Mouse (Mus musculus): ENCODE data around the gene Mfrp.
A peak's percentile ranks its signal among the peaks of the same experiment; 100 is the strongest.
"Not testable (repeated sequence)": the region's sequence is repeated elsewhere in the genome, so short reads cannot be mapped to it uniquely, and the experiment has no call there.

The Mfrp gene

DNA sequence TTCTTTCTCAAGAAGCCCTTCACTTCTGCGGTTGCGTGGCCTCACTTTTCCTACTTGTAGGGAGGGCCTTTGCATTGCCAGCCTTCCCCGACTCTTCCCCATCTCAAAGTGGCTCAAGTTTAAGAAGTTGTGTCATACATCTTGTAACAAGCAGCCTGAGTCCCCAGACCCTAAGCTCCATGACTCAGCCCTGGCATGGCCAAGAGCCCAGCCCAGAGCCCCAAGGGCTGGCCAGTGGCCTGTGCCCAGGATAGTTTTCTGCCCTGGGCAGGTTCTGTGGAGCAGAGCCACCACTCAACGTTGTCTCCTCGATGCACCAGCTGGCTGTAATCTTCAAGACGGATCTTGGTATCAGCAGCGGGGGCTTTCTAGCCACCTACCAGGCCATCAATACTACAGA, 3.4 kb downstream of the Mfrp start:
- no peak for DNase-seq (ENCODE audit: extremely low read depth, low read depth)

DNA sequence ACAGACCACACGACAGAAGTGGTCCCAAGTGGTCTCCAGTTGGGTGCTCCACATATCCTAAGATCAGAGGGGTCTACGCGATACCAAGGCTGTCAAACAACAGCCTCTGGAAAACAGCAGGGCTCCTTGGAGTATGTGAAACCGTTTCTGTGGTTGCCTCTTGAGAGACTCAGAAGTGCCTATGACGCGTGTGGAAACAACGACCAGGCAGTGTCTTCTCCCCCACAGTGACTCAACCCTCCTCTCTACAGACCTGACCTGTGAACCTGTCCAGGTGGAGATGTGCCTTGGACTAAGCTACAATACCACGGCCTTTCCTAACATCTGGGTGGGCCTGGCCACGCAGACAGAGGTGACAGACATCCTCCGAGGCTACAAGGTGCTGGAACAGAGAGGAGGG, 4.3 kb downstream of the Mfrp start:
- no peak for DNase-seq (ENCODE audit: extremely low read depth, low read depth)

DNA sequence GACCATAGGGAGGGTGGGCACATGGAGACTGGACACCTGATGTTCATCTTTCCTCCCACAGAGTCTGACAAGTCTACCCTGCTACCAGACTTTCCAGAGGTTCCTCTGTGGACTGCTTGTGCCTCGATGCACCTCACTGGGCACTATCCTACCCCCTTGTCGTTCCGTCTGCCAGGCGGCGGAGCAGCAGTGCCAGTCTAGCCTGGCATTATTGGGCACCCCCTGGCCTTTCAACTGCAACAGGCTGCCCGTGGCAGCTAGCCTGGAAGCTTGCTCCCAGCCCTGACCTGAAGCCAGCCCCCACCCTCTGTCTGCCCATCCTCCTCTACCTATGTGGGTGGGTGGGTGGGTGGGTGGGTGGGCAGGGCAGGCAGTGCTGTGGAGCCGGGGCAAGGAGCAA, 4.7 kb downstream of the Mfrp start:
- DNase-seq (ENCODE audit: extremely low read depth, low read depth), result no peak

DNA sequence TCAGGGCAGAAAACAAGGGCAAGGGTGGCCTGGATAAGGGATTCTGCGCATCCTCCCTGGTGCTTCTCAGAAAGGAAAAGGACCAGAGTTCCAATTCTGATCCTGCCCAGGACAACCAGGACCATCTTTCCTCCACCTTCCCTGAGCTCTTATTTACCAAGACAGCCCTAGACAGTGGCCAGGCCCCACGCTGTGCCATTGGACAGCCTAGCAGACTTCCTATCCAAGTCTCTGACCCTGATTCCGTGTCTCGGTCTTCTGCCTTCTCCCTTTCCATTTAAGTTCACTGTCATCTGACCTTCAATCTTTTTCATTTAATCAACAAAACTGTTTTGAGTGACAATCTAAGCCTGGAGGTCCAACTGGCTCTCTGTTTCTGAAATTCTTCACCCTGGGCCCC, 5.1 kb downstream of the Mfrp start:
- DNase-seq (ENCODE audit: extremely low read depth, low read depth), result no peak

DNA sequence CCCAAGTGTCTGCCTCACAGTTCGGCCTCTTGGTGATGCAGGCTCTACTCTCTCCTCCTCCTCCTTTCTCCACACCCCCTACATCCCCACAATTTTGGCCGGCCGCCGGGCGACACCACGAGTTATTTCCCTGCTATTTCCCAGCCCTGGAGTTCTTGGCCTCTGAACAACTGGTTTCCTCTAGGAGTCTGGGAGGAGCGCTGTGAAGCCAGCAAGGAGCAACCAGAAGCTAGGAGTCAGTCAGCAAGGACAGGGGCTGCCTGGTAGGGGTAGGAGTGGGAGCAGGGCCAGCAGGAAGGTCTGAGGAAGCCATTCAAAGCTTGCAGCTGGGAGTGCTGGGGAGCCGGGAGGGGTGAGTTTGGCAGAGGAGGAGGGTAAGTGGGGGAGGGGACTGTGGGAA, 5.6 kb downstream of the Mfrp start, which contains the start of gene C1qtnf5:
Gene C1qtnf5, plus strand, starts transcription at position 136 of the 400 bp plus-strand sequence.
- DNase-seq (ENCODE audit: extremely low read depth, low read depth), result no peak

DNA sequence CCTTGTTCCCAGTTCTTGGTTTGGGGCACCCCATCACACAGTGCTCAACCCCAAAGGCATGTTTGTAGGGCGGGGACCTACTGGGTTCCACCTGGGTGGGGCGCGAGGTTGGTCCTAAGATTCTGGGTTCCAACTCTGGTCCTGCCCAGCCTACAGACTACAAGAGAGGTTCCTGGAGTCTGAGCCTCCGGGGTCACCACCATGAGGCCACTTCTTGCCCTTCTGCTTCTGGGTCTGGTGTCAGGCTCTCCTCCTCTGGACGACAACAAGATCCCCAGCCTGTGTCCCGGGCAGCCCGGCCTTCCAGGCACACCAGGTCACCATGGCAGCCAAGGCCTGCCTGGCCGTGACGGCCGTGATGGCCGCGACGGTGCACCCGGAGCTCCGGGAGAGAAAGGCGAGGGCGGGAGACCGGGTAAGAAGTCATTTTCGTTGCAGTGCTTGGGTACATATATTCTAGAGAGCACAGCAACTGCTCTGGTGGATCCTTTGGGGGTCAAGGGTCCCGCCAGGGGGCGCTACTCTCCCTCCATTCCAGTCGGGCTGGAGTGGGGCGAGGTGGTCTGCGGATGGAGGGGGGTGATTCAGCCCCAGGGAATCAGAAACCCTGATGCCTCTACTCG, 6.1 kb downstream of the Mfrp start:
- no peak for DNase-seq (ENCODE audit: extremely low read depth, low read depth)

DNA sequence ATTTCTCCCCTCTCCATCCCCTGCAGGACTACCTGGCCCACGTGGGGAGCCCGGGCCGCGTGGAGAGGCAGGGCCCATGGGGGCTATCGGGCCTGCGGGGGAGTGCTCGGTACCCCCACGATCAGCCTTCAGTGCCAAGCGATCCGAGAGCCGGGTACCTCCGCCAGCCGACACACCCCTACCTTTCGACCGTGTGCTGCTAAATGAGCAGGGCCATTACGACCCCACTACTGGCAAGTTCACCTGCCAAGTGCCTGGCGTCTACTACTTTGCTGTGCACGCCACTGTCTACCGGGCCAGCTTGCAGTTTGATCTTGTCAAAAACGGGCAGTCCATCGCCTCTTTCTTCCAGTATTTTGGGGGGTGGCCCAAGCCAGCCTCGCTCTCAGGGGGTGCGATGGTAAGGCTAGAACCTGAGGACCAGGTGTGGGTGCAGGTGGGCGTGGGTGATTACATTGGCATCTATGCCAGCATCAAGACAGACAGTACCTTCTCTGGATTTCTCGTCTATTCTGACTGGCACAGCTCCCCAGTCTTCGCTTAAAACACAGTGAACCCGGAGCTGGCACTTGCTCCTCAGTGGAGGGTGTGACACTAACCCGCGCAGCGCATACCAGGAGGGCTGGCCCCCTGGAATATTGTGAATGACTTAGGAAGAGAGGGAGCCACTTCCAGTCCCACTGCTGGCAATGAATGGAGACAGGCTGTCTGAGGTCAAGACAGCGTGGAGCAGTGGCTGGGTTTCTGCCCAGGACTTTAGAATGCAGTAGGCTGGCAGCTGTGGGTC, 6.9 kb downstream of the Mfrp start:
- DNase-seq (ENCODE audit: extremely low read depth, low read depth), result no peak

DNA sequence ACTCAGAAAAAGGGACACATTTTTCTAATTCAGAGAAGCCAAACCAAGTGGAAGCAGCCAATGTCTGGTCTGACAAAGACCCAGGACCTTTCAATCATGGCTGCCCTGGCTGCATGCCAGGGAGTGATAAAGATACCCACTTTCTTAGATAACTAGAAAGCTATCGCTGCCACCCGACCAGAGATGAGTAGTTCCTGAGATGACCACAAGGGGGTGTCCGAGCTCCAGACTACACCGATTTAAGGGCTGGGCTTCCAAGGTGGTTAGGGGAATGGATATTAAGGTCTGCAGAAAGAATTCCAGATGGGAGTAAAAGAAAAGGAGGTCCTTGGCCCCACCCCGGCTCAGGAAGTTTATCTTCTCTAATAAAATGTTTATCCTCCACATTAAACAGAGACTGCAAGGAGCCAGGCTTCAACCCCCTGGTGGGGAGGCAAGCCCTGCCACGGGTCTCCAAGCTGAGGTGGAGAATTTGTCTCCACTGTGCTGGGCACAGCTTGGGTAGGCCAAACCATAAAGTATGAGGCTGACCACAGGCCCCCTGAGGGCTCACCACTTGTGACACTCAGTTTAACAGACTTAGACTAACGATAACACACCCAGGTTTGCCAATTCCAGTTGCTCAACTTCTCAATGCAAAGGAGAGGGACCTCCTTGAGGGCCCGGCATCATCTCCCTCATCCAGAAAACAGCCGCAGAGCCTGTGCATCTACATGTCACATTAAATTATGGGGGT, 8.0 kb downstream of the Mfrp start:
- no peak for DNase-seq (ENCODE audit: extremely low read depth, low read depth)

DNA sequence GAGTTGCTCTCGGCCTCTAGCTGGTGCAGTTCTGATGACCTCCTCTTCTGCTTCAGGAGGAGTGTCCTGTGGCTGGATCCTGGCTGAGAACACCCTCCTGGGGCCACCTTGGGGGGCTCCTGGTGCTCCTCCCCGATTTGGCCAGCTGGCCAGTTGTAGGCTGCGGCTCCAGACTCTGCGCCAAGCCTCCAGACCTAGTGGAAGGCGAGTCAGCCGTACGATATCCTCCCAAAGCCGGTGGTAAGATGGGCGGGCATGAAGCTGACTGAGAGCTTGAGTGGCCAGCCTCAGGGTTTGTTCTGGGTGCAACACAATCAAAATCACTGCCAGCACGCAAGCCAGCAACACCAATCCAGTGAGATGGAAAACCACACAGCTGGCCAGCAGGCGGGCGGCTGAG, 10.4 kb downstream of the Mfrp start:
- DNase-seq (ENCODE audit: extremely low read depth, low read depth), result not testable (repeated sequence)

DNA sequence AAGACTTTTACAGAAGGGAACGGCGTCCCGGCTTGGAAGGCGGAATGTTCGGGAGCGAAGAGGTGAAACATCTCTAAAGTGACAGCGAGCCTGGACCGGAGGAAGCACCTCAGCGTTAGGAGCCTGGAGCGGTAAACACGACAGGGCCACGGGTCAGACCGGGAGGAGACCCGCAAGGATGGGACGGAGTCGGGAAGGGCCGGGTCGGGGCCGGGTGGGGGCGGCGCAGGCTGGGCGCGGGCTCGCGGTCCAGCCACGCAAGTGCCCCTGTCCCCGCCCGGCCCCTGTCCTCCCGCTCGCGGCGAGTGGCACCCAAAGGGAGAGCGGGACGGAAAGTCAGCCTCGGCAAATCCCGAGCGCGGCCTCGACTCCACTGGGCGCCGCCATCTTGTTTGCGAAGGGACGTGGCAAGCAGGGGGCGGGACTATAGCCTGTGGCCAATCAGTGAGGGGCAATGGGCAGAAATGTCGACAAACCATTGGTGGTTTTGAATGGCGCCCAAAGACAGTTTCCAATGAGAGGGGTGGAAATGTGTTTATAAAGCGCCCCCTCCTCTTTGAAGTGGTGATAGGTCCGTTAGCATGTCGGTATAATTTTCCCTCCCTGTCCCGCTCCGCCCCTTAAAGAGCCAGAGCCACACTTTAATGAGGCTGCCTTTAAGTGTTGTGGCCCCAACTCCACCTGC, 11.7 kb downstream of the Mfrp start, which contains the start of the genes Gm49380 and Rnf26:
Gene Gm49380, minus strand, starts transcription at position 396 of the 685 bp plus-strand sequence.
Gene Rnf26, minus strand, starts transcription at position 413 of the 685 bp plus-strand sequence.
- DNase-seq (ENCODE audit: extremely low read depth, low read depth), result peak; percentile 98

DNA sequence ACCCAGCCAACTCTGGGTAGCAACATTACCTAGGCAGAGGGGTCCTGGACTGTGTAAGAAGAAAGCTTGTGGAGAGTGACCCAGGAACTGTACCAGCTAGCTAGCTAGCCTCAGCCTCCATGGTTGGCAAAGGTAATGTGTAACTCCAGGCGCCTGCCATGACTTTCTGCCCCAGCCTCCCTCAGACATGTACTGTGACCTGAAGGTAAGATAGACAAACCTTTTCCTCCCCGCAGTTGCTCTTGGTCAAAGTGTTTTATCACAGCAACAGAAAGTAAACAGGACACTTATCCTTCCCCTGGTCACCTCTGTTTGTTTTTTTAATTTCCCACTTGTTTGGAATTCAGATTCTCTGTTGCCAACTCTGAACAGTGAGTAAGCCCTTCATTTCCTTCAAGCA, 12.9 kb downstream of the Mfrp start:
- no peak for DNase-seq (ENCODE audit: extremely low read depth, low read depth)

DNA sequence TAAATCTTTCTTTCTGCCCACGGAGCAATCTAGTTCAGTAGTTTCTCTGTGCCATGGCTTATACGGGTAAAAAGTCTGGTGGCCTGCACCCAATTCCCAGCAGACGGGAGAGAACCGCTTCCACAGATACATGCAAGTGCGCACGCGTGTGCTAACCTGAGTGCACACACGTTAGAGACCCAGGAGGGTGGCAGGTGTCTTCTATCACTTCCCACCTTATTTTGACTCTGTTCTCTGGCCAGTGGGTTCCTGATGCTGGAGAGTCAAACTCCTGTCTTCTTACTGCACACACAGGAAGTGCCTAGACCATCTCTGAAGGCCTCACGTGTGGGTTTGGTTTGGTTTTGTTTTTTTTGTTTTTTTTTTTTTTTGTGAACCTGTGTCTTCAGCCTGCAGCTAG, 14.1 kb downstream of the Mfrp start:
- no peak for DNase-seq (ENCODE audit: extremely low read depth, low read depth)

DNA sequence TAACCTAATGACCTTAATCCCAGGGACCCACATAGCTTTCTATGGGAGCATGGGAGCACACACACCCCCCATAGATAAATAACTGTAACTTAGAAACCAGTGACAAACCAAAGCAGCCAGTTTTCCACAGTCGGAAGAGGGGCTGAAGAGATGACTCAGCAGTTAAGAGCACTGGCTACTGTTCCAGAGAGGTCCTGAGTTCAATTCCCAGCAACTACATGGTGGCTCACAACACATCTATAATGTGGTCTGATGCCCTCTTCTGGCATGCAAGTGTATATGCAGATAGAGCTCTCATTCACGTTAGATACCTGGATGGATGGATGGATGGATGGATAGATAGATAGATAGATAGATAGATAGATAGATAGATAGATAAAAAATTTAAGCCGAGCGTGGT, 14.7 kb downstream of the Mfrp start:
- DNase-seq (ENCODE audit: extremely low read depth, low read depth), result no peak

DNA sequence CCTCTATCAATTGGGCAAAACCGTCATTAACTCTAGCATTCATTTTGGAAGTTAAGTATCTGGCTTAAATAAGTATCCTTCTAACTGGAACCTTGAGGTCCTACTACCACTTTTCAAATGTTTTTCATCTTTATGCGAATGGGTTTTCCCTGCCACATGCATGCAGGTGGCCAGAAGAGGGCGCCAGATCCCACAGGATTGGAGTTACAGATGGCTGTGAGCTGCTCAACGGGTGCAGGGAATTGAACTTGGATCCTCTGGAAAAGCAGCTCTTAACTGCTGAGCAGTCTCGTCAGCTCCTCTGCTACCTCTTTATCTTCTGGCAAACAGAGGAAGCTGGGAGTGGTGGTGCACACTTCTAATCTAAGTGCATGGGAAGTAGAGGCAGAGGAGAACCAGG, 17.5 kb downstream of the Mfrp start:
- no peak for DNase-seq (ENCODE audit: extremely low read depth, low read depth)

DNA sequence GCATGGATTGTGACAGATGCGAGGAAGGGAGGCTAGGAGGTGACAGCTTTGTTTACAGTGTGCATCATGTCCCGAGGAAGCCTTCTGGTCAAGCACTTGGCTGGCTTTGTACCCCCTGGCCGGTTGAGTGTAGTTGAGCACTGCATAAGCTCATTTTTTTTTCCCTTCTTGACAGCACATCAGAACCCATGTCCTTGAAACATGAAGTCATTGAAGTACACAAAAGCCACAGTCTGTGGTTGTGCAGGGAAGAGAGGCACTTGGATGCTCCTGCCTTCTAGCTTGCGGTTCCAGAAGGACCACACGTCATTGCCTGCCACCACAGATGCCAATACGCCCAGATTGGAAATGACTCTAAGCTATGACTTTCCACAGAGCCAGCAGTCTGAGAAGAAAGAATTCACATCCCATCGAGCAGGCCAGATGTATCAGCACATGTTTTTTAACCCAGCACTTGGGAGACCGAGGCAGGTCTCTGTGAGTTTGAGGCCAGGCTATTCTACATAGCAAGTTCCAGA, 18.5 kb downstream of the Mfrp start:
- DNase-seq (ENCODE audit: extremely low read depth, low read depth), result no peak

DNA sequence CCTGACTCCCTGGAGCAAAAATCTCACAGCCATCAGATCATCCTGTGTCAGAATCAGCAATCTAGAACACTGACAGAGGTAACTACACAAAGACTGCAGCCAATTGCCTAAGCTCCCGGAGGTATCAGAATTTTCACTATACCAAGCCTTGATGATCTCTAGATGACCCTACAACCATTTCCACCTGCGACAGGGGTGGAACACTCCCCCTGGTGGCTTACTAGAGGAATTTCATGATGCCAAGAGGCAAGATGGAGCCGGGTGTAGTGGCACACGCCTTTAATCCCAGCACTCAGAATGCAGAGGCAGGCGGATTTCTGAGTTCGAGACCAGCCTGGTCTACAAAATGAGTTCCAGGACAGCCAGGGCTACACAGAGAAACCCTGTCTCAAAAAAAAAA, 22.8 kb downstream of the Mfrp start:
- DNase-seq (ENCODE audit: extremely low read depth, low read depth), result no peak

DNA sequence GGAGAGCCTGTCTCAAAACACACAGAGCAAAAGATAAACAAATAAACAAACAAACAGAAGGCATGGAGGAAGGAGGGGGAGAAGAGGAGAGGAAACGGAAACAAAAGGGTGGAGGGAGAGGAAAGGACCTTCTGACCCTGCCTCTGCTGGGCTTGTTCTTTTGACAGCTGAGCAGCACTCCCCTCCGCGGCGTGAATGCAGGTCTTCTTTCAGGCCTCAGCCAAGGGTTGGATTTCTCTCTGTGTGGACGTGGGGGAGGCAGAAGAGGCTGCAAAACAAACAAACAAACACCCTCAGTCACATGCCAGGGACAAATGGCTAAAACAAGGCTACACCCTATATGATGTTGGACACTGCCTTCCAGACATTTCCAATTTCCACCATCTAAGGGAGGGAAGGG, 23.5 kb downstream of the Mfrp start:
- no peak for DNase-seq (ENCODE audit: extremely low read depth, low read depth)

DNA sequence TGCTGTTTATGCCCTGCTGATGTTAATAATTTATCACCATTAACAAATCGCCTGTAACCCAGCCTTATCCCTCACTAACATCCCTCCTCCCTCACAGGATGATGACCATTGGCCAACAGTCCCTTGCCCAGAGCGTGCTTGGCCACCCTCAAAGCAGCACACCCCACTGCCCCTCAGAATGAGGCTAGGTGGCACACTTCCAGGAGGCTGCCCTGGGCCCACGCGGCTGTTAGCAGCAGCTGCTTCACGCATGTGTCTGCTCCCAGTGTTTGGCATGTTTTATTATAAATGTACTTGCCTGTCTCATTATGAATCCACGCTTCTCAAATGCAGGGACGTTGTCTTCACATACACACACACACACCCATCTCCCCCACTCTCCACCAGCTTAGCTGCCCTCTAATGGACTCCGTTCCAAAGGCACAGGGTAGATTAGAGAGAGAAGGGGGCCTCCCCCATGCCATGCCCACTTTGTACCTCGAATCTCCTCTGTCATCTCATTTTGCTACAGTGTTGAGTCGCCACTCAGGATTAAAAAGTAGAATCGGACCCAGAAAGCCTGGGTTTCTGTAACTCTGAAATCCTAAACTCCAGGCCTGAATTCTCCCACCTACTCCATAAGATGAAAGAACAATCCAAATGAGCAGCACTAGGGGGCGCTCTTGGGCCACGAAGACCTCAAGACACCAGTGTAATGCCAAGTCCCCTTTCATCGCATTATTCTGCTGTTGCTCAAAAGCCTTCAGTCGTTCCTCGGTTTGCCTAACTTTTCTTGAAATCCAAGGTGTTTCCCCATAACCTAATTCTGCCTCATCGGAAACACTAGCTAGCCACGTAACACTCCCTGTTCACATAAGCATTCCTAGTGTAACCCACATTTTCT, 24.3 kb downstream of the Mfrp start:
- DNase-seq (ENCODE audit: extremely low read depth, low read depth), result peak; percentile 67

DNA sequence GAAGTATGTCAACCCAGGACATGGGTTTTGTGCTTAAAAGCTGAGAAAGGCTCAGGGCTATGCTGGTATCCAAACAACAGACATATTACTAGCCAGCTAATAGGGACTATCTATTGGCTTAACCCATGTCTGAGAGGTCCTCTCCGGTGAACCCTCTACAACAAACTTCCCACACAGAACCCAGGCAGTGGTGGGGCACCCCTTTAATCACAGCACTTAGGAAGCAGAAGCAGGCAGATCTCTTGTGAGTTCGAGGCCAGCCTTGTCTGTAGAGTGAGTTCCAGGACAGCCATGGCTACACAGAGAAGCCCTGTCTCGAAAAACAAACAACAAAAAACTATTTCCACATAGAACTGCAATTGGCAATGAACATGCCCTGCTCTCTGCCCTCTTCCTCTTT, 25.2 kb downstream of the Mfrp start:
- DNase-seq (ENCODE audit: extremely low read depth, low read depth), result no peak

DNA sequence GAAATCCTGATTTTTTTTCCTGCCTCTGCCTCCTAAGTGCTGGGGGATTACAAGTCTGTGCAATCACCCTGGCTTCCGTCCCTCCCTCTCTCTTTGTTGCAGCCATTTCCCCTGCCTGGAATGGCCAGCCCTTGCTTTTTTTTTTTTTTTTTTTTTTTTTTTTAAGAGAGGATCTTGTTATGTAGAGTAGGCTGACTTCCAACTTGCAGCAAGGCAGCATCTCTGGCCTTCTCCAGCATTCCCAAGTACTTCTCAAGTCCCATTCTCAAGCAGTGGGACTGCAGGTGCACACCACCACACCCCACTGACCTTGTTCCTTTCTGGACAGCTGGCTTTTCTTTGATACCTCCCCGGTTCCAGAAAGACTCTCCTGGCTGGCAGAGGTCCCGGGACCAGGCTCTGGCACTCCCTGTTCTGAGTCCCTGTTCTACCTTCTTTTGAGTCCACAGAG, 25.8 kb downstream of the Mfrp start:
- DNase-seq (ENCODE audit: extremely low read depth, low read depth), result no peak

All from MEL-GATA-1-ER (cell line).